Mouse (Mus musculus): ENCODE measurements at regions not wholly inside any gene's neighbourhood (a gene's known extent, or its start where the extent isn't known, plus 50 kb on each side); places are given as distances from the start of the nearest gene placed in this dataset.

GRCm38 (mm10) chr3:9345885-9346284 is 264.0 kb downstream of the Zfp704 start:
- 51% methylated on average over 9 of the region's 9 CpGs for WGBS
- H3K36me3 ChIP-seq (ENCODE audit: control insufficient read depth, insufficient read depth) = no peaks in the 10 kb centered on the region
- no peak overlapping the region for H3K9ac ChIP-seq (ENCODE audit: low read depth, low read length)
- H3K27ac ChIP-seq (ENCODE audit: low read depth, low read length) = no peak overlapping the region
- 0 out of 2 replicates have a peak overlapping the region, but pooled peaks have one; percentile 89 for H3K4me2 ChIP-seq (replicated peaks; ENCODE audit: low read depth)
- peaks cover 22% of the 10 kb centered on the region; the same call in 1 of the 2 replicates for H3K27me3 ChIP-seq (replicated peaks; ENCODE audit: control insufficient read depth, insufficient read depth, low read length)
- ATAC-seq = no peak
- H3K9me3 ChIP-seq (ENCODE audit: control insufficient read depth) = no peaks in the 10 kb centered on the region
- H3K4me3 ChIP-seq (ENCODE audit: low read depth, low read length) = peak overlapping the region; percentile 48; the same call in 1 of the 2 replicates
- no peak for TF ChIP-seq CTCF (IDR thresholded peaks at IDR 0.05; ENCODE audit: low read depth)
- peaks cover 5% of the 10 kb centered on the region; the same call in 1 of the 2 replicates for H3K4me1 ChIP-seq (replicated peaks; ENCODE audit: control insufficient read depth, insufficient read depth, low read length)

GRCm38 (mm10) chr3:9343586-9343985 is 266.3 kb downstream of the Zfp704 start:
- Histone ChIP-seq H3K4me2 (replicated peaks; ENCODE audit: low read depth) (no peak overlapping the region), H3K9ac (ENCODE audit: low read depth, low read length) (no peak overlapping the region)

GRCm38 (mm10) chr3:9342167-9342566 is 267.7 kb downstream of the Zfp704 start:
- H3K27me3 ChIP-seq (replicated peaks; ENCODE audit: control insufficient read depth, insufficient read depth, low read length) = peaks cover 9% of the 10 kb centered on the region; the same call in 1 of the 2 replicates
- no peaks in the 10 kb centered on the region for H3K36me3 ChIP-seq (ENCODE audit: control insufficient read depth, insufficient read depth)
- no peaks in the 10 kb centered on the region for H3K9me3 ChIP-seq (ENCODE audit: control insufficient read depth)
- no peaks in the 10 kb centered on the region for H3K4me1 ChIP-seq (replicated peaks; ENCODE audit: control insufficient read depth, insufficient read depth, low read length)
- 94% methylated on average over 3 of the region's 3 CpGs for WGBS
- no peak for ATAC-seq
- H3K4me2 ChIP-seq (replicated peaks; ENCODE audit: low read depth) = no peak overlapping the region
- H3K9ac ChIP-seq (ENCODE audit: low read depth, low read length) = no peak overlapping the region
- H3K4me3 ChIP-seq (ENCODE audit: low read depth, low read length) = no peak overlapping the region
- TF ChIP-seq CTCF (IDR thresholded peaks at IDR 0.05; ENCODE audit: low read depth) = no peak
- no peak overlapping the region for H3K27ac ChIP-seq (ENCODE audit: low read depth, low read length)

More at GRCm38 (mm10) chr3:9343586-9343985, 266.3 kb downstream of the Zfp704 start:
- Histone ChIP-seq H3K27ac (ENCODE audit: low read depth, low read length) (no peak overlapping the region), H3K9me3 (ENCODE audit: control insufficient read depth) (no peaks in the 10 kb centered on the region), H3K4me1 (replicated peaks; ENCODE audit: control insufficient read depth, insufficient read depth, low read length) (peaks cover 5% of the 10 kb centered on the region; the same call in 1 of the 2 replicates), H3K27me3 (replicated peaks; ENCODE audit: control insufficient read depth, insufficient read depth, low read length) (peaks cover 17% of the 10 kb centered on the region; the same call in 1 of the 2 replicates), H3K36me3 (ENCODE audit: control insufficient read depth, insufficient read depth) (no peaks in the 10 kb centered on the region), H3K4me3 (ENCODE audit: low read depth, low read length) (no peak overlapping the region)
- 13% methylated on average over 4 of the region's 4 CpGs for WGBS
- TF ChIP-seq CTCF (IDR thresholded peaks at IDR 0.05; ENCODE audit: low read depth) = no peak
- ATAC-seq = no peak

GRCm38 (mm10) chr3:9341657-9342056 is 268.2 kb downstream of the Zfp704 start:
- no peaks in the 10 kb centered on the region for H3K4me1 ChIP-seq (replicated peaks; ENCODE audit: control insufficient read depth, insufficient read depth, low read length)
- no peak for TF ChIP-seq CTCF (IDR thresholded peaks at IDR 0.05; ENCODE audit: low read depth)
- no peak for ATAC-seq
- 64% methylated on average over 5 of the region's 5 CpGs for WGBS
- H3K9me3 ChIP-seq (ENCODE audit: control insufficient read depth) = no peaks in the 10 kb centered on the region
- H3K27ac ChIP-seq (ENCODE audit: low read depth, low read length) = no peak overlapping the region
- H3K9ac ChIP-seq (ENCODE audit: low read depth, low read length) = no peak overlapping the region
- H3K36me3 ChIP-seq (ENCODE audit: control insufficient read depth, insufficient read depth) = no peaks in the 10 kb centered on the region
- H3K4me3 ChIP-seq (ENCODE audit: low read depth, low read length) = no peak overlapping the region
- no peak overlapping the region for H3K4me2 ChIP-seq (replicated peaks; ENCODE audit: low read depth)
- H3K27me3 ChIP-seq (replicated peaks; ENCODE audit: control insufficient read depth, insufficient read depth, low read length) = peaks cover 7% of the 10 kb centered on the region; the same call in 1 of the 2 replicates

- H3K9me3 ChIP-seq (ENCODE audit: control insufficient read depth) = no peaks in the 10 kb centered on the region
- H3K27ac ChIP-seq (ENCODE audit: low read depth, low read length) = no peak overlapping the region
- ATAC-seq = no peak
- H3K4me1 ChIP-seq (replicated peaks; ENCODE audit: control insufficient read depth, insufficient read depth, low read length) = no peaks in the 10 kb centered on the region
- no peak overlapping the region for H3K9ac ChIP-seq (ENCODE audit: low read depth, low read length)
- no peak for TF ChIP-seq CTCF (IDR thresholded peaks at IDR 0.05; ENCODE audit: low read depth)
- H3K4me2 ChIP-seq (replicated peaks; ENCODE audit: low read depth) = peak overlapping the region; percentile 82
- H3K36me3 ChIP-seq (ENCODE audit: control insufficient read depth, insufficient read depth) = no peaks in the 10 kb centered on the region
- WGBS = 48% methylated on average over 4 of the region's 4 CpGs
- no peak overlapping the region; the same call in 1 of the 2 replicates for H3K4me3 ChIP-seq (ENCODE audit: low read depth, low read length)
- peaks cover 3% of the 10 kb centered on the region; the same call in 1 of the 2 replicates for H3K27me3 ChIP-seq (replicated peaks; ENCODE audit: control insufficient read depth, insufficient read depth, low read length)
Observed at GRCm38 (mm10) chr3:9341244-9341643, 268.6 kb downstream of the Zfp704 start.

- 2% methylated on average over 15 of the region's 15 CpGs for WGBS
- TF ChIP-seq CTCF (IDR thresholded peaks at IDR 0.05; ENCODE audit: low read depth) = no peak
- peak overlapping the region; percentile 82 for H3K4me2 ChIP-seq (replicated peaks; ENCODE audit: low read depth)
- 0 out of 2 replicates have a peak overlapping the region, but pooled peaks have one; percentile 13 for H3K9ac ChIP-seq (ENCODE audit: low read depth, low read length)
- no peaks in the 10 kb centered on the region for H3K4me1 ChIP-seq (replicated peaks; ENCODE audit: control insufficient read depth, insufficient read depth, low read length)
- no peaks in the 10 kb centered on the region; the same call in 1 of the 2 replicates for H3K27me3 ChIP-seq (replicated peaks; ENCODE audit: control insufficient read depth, insufficient read depth, low read length)
- H3K36me3 ChIP-seq (ENCODE audit: control insufficient read depth, insufficient read depth) = no peaks in the 10 kb centered on the region
- no peak overlapping the region for H3K27ac ChIP-seq (ENCODE audit: low read depth, low read length)
- H3K9me3 ChIP-seq (ENCODE audit: control insufficient read depth) = no peaks in the 10 kb centered on the region
- peak overlapping the region; percentile 38 for H3K4me3 ChIP-seq (ENCODE audit: low read depth, low read length)
- ATAC-seq = peak; percentile 61; the same call in 1 of the 2 replicates
Observed at GRCm38 (mm10) chr3:9340788-9341187, 269.1 kb downstream of the Zfp704 start.

Measured in intestine, postnatal 0 days (tissue).